Mouse (Mus musculus) left cerebral cortex, postnatal 14 days (tissue): ENCODE measurements around the gene Pram1. TPM values are rescaled to one million over a fixed set of nuclear protein-coding genes. Genes with fewer than 3 reads are reported as not detected.

Experiments used
- DNase-seq, 2 experiments: peaks; one replicate each; pipeline ENCODE4 v3.0.0; 2021 to 2022; ENCODE audit warnings: low spot score in 2 of 2, mixed read lengths in 1 of 2
- intact Hi-C: fragments of 180-260 bp; cut with DNase I; formaldehyde crosslinking; loops from one replicate; pipeline ENCODE4 v1.15.1; 2025
- total RNA-seq, 2 experiments: library from RNA; stranded (reverse); gene quantifications; 2 replicates each; pipeline ENCODE4 v1.2.3; 2021

Pram1 gene
- total RNA-seq, 2 experiments from 2014 or later, result 0.55 TPM; not detected in 1

DNA sequence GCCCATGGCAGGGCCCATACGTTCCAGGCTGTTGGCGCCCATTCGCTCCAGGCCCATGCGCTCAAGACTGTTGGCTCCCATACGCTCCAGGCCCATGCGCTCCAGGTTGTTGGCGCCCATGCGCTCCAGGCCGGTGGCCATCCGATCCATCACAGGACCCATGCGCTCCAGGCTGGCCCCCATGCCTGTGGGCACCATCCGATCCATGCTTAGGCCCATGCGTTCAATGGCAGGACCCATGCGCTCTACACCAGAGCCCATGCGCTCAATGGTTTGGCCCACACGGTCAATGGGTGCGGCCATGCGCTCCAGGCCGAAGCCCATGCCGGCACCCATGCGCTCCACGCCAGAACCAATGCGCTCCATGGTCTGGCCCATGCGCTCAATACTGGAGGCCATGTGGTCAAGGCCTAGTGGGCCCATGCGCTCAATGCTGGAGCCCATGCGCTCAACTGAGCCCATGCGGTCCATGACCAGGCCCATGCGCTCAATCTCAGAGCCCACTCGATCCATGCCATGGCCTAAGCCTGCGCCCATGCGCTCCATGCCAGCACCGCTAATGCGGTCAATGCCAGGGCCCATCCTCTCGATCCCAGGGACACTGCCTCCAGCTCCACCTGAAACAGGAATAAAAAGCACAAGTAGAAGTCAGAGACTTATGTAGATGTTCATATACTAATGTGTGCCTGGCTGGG lies 12.1 kb downstream of the Pram1 start:
- no peak for DNase-seq
- intact Hi-C loops, result no loop called here

DNA sequence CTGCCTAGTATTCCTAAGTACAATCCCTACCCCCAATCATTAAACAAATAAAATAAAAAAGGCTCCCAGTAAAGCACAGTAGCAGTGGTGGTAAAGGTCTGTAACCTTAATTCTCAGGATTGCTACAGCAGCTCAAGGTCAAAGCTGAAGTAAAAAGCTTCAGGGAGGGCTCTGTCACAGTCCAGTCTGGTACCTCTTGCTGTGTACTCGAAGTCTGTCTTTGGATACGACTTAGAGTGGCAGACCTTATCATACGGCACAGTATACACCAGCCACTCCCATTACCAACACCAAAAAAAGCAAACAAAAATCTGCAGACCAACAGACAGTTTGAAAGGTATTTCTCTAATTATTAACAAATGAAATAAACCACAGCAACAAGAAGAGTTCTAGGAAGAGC lies 29.0 kb downstream of the Pram1 start:
- intact Hi-C loops, result no loop called here
- DNase-seq, result no peak

DNA sequence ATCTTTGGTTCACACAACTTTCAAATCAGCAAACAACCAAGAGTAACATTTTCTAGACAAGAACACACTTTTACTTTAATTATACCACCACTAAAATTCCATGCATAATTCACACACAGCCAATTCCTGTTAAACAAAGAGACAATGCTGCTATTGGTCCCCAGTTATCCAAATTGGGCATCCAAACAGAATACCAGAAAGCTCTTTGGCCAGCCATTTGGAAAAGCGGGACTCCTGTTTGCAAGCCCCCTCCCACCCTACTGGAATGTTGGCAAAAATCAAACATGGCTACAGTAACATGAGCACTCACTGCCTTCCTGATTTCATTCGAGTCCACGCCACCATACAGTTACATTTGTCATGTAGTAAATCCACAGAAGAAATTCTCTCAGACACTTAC lies 31.8 kb downstream of the Pram1 start:
- intact Hi-C loops, result no loop called here
- DNase-seq, result no peak

DNA sequence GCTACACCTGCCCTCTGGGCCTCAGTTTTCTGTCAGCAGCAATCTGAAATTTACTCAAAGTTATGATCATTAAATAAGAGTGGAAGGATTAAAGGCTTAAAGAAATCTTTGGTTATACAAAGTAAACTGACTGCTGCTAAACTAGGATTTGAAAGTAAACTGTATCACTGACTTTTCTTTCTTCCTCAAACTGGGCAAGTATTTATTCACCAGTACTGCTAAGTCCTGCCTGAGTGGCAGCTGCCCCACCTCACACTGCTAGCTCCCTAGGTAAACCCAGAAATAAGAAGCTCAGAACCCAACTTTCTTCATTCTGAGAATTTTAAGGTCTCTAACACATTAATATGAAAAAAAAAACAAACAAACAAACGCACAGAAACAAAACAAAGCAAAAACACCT lies 36.0 kb downstream of the Pram1 start:
- intact Hi-C loops, result no loop called here
- no peak for DNase-seq

GRCm38 (mm10) chr17:33675452-33675851 lies 37.6 kb downstream of the Pram1 start:
- DNase-seq, result no peak
- intact Hi-C loops, result no loop called here

- intact Hi-C loops, result no loop called here
These were observed 38.2 kb downstream of the Pram1 start for GRCm38 (mm10) chr17:33676086-33676485.

DNA sequence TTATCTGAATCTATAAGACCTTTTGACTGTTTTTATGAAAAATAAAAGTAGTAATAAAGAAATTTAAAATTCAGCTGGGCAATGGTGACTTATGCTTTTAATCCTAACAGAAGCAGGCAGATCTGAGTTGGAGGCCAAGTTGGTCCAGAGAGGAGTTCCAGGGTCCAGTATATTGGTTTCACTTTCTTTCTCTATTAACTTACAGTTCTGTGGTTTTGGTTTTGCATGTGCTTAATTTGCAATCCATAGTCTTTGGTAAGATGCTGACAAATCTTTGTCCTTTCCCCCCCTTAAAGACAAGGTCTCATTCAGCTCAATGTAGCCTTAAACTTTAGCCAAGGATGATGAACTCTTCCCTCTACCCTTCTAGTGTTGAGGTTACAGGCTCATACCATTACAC lies 40.9 kb downstream of the Pram1 start:
- DNase-seq, result no peak
- intact Hi-C loops, result no loop called here

More at GRCm38 (mm10) chr17:33676086-33676485, 38.2 kb downstream of the Pram1 start:
- no peak for DNase-seq

DNA sequence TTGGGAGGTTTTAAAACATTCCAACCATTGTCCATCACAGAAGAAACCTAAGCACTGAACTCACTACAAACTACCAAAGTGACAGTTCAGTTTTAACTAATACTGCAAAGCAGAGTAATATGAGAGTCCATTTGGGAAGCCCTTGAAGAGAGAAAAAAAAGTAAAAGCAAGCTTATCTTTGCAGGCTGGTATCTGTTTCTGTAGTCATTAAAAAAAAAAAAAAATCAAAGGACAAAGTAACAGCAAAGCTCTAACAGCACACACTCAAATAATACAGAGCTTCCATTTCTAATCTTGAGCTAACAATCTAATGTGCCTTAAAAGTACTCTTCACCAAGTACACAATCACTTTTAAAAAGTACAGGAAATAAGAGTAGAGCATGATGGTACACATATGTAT lies 43.9 kb downstream of the Pram1 start:
- DNase-seq, result no peak
- intact Hi-C loops, result no loop called here

GRCm38 (mm10) chr17:33684671-33685231 lies 46.9 kb downstream of the Pram1 start:
- peak; percentile 80 to 82 for DNase-seq
- intact Hi-C loops, result no loop called here

DNA sequence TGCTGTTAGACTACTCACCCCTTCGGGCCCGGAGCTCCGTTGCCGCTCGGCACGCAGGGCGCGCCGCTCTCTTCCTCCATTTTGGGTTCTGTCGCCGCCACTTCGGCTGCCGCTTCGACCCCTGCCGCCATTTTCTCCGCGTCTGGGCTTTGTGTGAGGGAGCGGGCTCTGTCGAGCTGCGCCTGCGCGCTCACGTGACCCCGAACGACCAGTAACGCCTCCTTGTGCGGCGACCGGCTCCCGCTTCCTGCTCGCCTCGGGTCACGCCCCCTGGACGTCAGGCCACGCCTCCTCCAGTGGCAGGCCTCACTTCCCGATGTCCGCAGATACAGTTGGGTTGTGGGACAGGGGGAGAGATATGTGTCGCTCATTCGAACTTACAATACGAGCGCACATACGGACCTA lies 47.4 kb downstream of the Pram1 start:
- intact Hi-C loops, result no loop called here
- peak; percentile 97 to 98 for DNase-seq

DNA sequence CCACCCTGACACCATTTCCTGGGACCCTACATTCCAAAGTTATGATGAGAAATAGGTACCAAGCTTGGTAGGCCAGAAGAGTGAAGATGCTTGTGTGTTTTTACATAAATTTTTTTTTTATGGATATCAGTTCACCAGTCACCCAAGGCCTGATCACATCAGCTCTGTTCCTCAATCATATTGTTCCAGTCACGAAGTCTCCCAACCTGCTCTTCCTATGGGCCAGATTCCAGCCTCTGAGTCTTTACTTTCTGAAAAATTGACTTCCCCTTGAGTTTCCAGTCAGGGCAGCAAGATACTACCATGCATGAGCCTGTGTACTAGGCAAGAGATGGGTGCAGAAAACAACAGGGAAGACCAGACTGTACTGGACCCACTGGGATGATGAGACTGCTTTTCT lies 48.9 kb downstream of the Pram1 start, which contains the start of gene Hnrnpm:
Hnrnpm (minus strand) TSS at position 101 of the 400 bp plus-strand sequence.
- intact Hi-C loops, result no loop called here

More for the DNA sequence above, 48.9 kb downstream of the Pram1 start, which contains the start of gene Hnrnpm:
- DNase-seq, result no peak

Other genes starting within 250 kb of the Pram1 start
- 1 to 10 TPM; 7.3 to 7.6 TPM for gene Zfp101, start 243.4 kb upstream of the Pram1 start, total RNA-seq
- not detected for gene Actl9, start 205.2 kb upstream of the Pram1 start, total RNA-seq
- 10 to 100 TPM; 31.8 to 35.1 TPM for gene Adamts10, start 113.9 kb upstream of the Pram1 start, total RNA-seq
- gene Myo1f, start 82.3 kb upstream of the Pram1 start, total RNA-seq, result 1 to 10 TPM; 1.2 to 1.6 TPM
- gene Zfp414, start 9.0 kb upstream of the Pram1 start, total RNA-seq, result 10 to 100 TPM; 44.4 to 45.7 TPM
- gene Hnrnpm, start 48.8 kb downstream of the Pram1 start, total RNA-seq, result 100 to 1,000 TPM; 109 to 116 TPM
- gene March2, start 80.6 kb downstream of the Pram1 start, total RNA-seq, result 10 to 100 TPM; 83.5 to 84.8 TPM
- gene Rab11b, start 122.5 kb downstream of the Pram1 start, total RNA-seq, result 100 to 1,000 TPM; 302 to 341 TPM
- 1 to 10 TPM; 5.5 to 6.6 TPM for gene Angptl4, start 143.8 kb downstream of the Pram1 start, total RNA-seq
- 10 to 100 TPM; 36.2 to 41.2 TPM for gene Kank3, start 172.5 kb downstream of the Pram1 start, total RNA-seq
- gene Rps28, start 186.5 kb downstream of the Pram1 start, total RNA-seq, result 100 to 1,000 TPM; 681 to 713 TPM
- 100 to 1,000 TPM; 229 to 243 TPM for gene Ndufa7, start 186.5 kb downstream of the Pram1 start, total RNA-seq
- gene Cd320, start 205.0 kb downstream of the Pram1 start, total RNA-seq, result 10 to 100 TPM; 29.3 to 31.9 TPM
- gene Gm7029, start 235.8 kb downstream of the Pram1 start, total RNA-seq, result not detected